Mouse (Mus musculus) testis, adult 2 months (tissue): ENCODE data around the gene Col8a2. TPM values are rescaled to one million over a fixed set of nuclear protein-coding genes. Genes with fewer than 3 reads are reported as not detected.
A peak's percentile ranks its signal among the peaks of the same experiment; 100 is the strongest.

ENCODE experiments used
- H3K27ac ChIP-seq: fragments of 200-500 bp; 2 replicates; pipeline ENCODE4 v1.5.1; 2012; ENCODE audit warnings: low read depth, low read length; ENCODE audit not compliant: control insufficient read depth, insufficient read depth
- H3K27me3 ChIP-seq: fragments of 200-500 bp; 2 replicates; pipeline ENCODE4 v1.6.1; 2012; ENCODE audit warnings: mild to moderate bottlenecking, low read length, moderate library complexity; ENCODE audit not compliant: control insufficient read depth, insufficient read depth
- H3K36me3 ChIP-seq: fragments of 200-500 bp; 2 replicates; pipeline ENCODE4 v1.6.1; 2012; ENCODE audit warnings: mild to moderate bottlenecking, low read length; ENCODE audit not compliant: control insufficient read depth, insufficient read depth
- H3K4me1 ChIP-seq: fragments of 200-500 bp; 2 replicates; pipeline ENCODE4 v1.6.1; 2012; ENCODE audit warnings: low read length; ENCODE audit not compliant: control insufficient read depth, insufficient read depth
- H3K4me3 ChIP-seq: fragments of 200-500 bp; 2 replicates; pipeline ENCODE4 v1.5.1; 2012; ENCODE audit warnings: low read depth, mild to moderate bottlenecking, low read length, moderate library complexity, mixed read lengths; ENCODE audit not compliant: control insufficient read depth
- CTCF ChIP-seq: fragments of 200-500 bp; IDR thresholded peaks from 2 replicates; pipeline ENCODE4 v1.5.1; 2012; ENCODE audit warnings: low read depth, mild to moderate bottlenecking, inconsistent platforms, low read length, moderate library complexity; ENCODE audit not compliant: control insufficient read depth, insufficient read depth, insufficient replicate concordance
- POLR2A ChIP-seq: fragments of 200-500 bp; IDR thresholded peaks from 2 replicates; pipeline ENCODE4 v1.6.1; 2012; ENCODE audit warnings: low read depth, mild to moderate bottlenecking, inconsistent platforms, low read length, moderate library complexity; ENCODE audit not compliant: control insufficient read depth
- polyA plus RNA-seq: library from polyadenylated mRNA; depleted of rRNA; stranded (reverse); fragments of >200 nt; gene quantifications from 2 replicates; pipeline ENCODE4 v1.2.3, GENCODE M21; 2012

Gene Col8a2
- polyA plus RNA-seq, 1 experiment = 0.48 TPM

DNA sequence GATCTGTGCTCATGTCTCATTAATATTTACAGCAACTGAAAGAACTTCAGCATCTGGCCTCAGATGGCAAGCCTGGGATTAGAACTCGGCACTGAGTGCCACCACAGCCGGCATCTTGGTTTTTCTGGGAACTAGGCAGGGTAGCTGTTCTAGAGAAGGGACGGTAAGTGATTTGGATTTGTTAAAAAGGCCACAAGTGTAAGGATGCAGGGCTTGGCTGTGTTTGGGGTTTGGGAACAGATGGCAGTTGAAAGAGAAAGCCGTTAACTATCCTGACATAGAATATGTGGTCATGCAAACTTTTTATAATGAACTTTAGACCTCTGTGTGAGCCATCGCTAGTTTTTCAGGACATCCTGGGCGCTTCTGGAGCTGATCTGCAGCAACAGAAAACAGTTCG lies 24.9 kb upstream of the Col8a2 start:
- H3K27ac ChIP-seq = peak overlapping the region; percentile 59; the same call in 1 of the 2 replicates
- H3K4me3 ChIP-seq = peak overlapping the region; percentile 96

DNA sequence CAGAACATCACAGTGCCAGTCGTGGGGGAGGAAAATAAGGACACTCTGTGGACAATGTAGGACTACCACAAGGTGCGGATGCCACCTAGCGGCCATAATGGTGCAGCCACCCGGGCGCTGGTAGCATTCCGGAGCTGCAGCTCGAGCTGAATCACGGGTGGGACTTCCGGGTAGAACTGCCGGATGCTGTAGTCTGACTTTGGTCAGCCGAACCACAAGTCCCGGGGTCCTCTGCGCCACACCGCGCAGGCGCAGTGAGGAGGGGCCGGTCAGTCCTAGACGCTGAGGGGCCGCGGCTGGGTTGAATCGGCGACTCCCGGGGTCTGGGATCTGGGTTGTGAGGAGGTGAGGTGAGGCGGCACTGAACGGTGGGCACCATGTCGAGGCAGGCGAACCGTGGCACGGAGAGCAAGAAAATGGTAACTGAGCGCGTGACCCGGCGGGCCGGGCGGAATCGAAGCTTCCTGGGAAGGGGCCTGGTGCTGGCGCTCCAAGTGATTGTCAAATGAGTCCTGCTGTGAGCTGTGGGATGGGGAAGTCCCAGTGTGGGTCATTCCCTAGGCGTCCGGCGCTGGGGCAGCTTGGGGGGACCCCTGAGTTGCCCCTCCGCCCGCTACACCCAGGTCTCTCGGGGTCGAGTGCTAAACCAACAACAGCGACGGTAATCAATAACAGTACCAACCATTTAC lies 24.3 kb upstream of the Col8a2 start, which contains the start of gene Trappc3:
Trappc3 (plus strand) TSS at position 207 of the 689 bp plus-strand sequence.
- Histone ChIP-seq H3K4me1 (peaks cover 27% of the 10 kb centered on the region), H3K27me3 (no peaks in the 10 kb centered on the region), H3K4me3 (peak within 1 kb of the TSS; percentile 96), H3K27ac (peak within 1 kb of the TSS; percentile 79), H3K36me3 (no peaks in the 10 kb centered on the region)
- TF ChIP-seq POLR2A (peak; percentile 72), CTCF (peak; percentile 91; the same call in 1 of the 2 replicates)

More for the DNA sequence above, 24.9 kb upstream of the Col8a2 start:
- peaks cover 33% of the 10 kb centered on the region for H3K4me1 ChIP-seq
- no peaks in the 10 kb centered on the region for H3K36me3 ChIP-seq
- TF ChIP-seq POLR2A (no peak), CTCF (no peak)
- no peaks in the 10 kb centered on the region for H3K27me3 ChIP-seq

DNA sequence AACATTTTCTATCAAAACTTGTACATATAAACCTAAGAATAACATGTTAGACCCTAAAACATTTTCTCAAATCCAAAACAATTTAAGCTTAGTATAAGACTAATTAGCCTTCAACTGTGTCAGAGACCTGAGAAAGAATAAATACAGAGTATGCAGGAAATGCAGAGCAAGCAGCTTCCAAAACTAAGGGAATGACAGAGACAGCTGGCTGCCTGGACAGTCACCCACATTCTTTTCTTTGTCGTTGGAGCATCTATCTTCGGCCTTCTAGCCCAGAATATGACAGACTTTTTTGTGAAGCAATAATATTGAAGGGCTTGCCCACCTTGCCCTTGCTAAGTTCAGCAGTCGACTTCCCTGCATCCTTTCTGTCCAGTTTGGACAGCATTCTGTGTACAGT lies 17.3 kb upstream of the Col8a2 start:
- Histone ChIP-seq H3K4me3 (no peak overlapping the region), H3K36me3 (no peaks in the 10 kb centered on the region), H3K27ac (no peak overlapping the region), H3K27me3 (no peaks in the 10 kb centered on the region), H3K4me1 (no peaks in the 10 kb centered on the region)
- no peak for TF ChIP-seq POLR2A
- no peak for TF ChIP-seq CTCF

DNA sequence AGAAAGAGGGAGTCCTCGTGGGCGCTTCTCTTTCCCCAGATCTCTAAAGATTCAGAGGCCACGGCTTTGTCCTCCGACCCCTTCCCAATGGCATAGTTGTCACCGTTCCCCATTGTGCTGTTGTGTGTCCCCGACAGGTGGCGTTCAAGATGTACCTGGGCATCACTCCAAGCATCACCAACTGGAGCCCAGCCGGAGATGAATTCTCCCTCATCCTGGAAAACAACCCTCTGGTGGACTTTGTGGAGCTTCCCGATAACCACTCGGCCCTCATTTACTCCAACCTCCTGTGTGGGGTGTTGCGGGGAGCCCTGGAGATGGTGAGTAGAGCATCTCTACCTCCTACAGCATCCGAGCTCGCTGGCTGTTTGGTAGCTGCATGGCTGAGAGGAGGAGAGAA lies 12.8 kb upstream of the Col8a2 start:
- H3K27ac ChIP-seq = no peak overlapping the region
- TF ChIP-seq CTCF = no peak
- no peak for TF ChIP-seq POLR2A
- H3K27me3 ChIP-seq = no peaks in the 10 kb centered on the region
- no peaks in the 10 kb centered on the region for H3K36me3 ChIP-seq
- no peak overlapping the region for H3K4me3 ChIP-seq
- peaks cover 2% of the 10 kb centered on the region; the same call in 1 of the 2 replicates for H3K4me1 ChIP-seq

DNA sequence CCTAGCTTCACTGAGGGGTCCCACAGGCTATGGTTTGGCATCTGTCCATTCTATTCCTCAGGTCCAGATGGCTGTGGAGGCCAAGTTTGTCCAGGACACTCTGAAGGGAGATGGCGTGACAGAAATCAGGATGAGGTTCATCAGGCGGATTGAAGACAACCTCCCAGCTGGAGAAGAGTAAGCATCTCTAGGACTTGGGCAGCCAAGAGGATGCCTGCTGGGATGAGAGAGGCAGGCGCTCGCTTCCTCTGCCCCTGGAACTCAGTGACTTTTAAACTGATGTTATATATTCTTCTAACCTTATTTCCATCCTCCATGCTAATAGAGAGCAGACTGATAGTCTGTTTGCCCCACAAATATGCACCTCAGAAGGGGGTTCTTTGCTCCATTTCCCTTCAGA lies 11.5 kb upstream of the Col8a2 start:
- Histone ChIP-seq H3K27me3 (no peaks in the 10 kb centered on the region), H3K36me3 (no peaks in the 10 kb centered on the region), H3K4me3 (no peak overlapping the region), H3K4me1 (peaks cover 2% of the 10 kb centered on the region; the same call in 1 of the 2 replicates), H3K27ac (no peak overlapping the region)
- TF ChIP-seq CTCF (no peak), POLR2A (no peak)

DNA sequence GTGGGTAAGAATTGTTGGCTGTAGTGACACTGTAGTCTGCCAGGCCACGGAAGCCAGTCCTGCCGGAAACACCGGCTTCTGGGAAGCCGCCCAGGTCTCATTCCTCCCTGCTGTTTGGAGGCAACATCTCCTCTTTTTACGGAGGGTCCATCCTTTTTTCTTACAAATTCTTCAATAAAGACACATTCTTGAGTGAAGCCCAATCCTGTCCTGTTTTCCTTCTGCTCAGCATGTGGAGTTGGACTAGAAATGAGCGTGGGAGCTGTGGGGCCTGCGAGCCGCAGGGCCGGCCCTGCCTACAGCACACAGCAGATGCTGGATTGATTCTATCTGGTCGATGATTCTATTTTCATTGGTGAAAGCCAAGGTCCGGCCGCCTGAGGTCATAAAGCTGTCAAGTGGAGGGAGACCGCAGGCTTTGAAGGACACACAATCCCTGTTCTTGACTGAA lies 10.9 kb upstream of the Col8a2 start:
- Histone ChIP-seq H3K4me1 (peaks cover 2% of the 10 kb centered on the region; the same call in 1 of the 2 replicates), H3K27ac (no peak overlapping the region), H3K4me3 (no peak overlapping the region), H3K36me3 (no peaks in the 10 kb centered on the region), H3K27me3 (no peaks in the 10 kb centered on the region)
- no peak for TF ChIP-seq POLR2A
- TF ChIP-seq CTCF = no peak

DNA sequence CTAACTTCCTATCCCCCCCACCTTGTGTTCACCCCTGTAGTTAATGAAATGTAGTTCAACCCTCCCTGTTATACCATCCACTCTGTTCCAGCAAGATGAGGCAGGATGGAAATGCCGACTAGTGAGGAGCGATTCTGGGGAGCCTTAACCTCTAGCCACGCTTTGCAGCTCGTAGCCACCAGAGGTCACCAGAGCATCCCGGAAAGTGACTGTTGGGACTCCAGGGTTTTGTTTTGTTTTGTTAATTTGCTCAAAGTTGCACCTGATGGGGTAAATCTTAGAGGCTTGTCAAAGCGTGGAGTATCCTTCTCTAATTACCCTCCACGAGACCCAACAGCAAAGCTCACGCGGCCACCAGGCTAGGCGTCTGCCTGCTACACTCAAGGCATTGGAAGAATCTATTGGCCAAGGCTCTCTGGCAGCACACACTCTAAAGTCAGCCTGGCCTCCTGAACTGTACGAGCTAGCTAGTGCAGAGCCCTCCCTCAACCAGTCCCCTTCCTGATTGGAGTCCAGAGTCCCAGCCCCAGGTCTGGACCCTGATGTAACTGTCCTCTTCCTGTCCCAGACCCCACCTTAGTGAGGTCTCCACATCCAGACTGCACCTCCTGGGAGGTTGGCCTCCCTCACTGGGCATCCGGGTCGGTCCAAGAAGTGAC lies 8.6 kb upstream of the Col8a2 start:
- TF ChIP-seq CTCF (peak; percentile 42; the same call in 1 of the 2 replicates), POLR2A (no peak)
- Histone ChIP-seq H3K4me3 (no peak overlapping the region), H3K27me3 (no peaks in the 10 kb centered on the region), H3K4me1 (peaks cover 2% of the 10 kb centered on the region; the same call in 1 of the 2 replicates), H3K27ac (no peak overlapping the region), H3K36me3 (no peaks in the 10 kb centered on the region)
